14 mouse cellular contexts compared by ENCODE assay signal in the genomic region with DNA sequence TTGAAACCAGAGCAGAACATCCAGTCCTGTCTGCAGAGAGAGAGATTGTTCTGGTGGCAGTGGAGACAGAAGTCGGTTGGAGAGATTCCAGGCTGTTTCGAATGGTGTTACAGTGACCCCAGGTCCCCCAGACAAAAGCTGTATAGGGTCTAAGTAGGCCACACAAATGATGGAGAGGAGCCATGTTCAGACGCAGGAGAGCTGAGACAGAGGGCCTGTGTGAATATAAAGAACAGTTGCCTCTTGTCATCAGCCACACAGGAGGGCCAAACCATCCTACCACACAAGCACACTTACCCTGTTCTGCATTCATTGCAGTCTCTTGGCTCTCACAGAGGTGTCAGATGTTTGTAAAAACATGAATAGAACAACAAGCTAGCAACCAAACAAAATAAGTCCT. TPM values are rescaled to one million over a fixed set of nuclear protein-coding genes. Genes with fewer than 3 reads are reported as not detected.
DNase-seq lines count a peak whose midpoint lies in the region; ATAC-seq lines count a peak whose summit lies in the region.
"Had no signal": no experiment of that assay in that cellular context is flagged by ENCODE, and none has a peak within 500 bp of the region (broad histone marks: within the 10 kb centered on the region; RNA-seq: fewer than 3 reads in every experiment).

No protein-coding gene starts in this region.

- intact Hi-C loops in left cerebral cortex, postnatal 14 days (cut with DNase I): no loop called here
- intact Hi-C loops in left cerebral cortex, postnatal 4 days (cut with DNase I): no loop called here

- DNase-seq in embryonic facial prominence, embryonic 14.5 days (ENCODE audit: low spot score): no peak
- no peak for DNase-seq in embryonic facial prominence, embryonic 10.5 days (ENCODE audit: low spot score)
- peak; percentile 8 to 53 for DNase-seq in left cerebral cortex, postnatal 14 days (ENCODE audit: low spot score in 2 of 2)
- no peak for DNase-seq in left cerebral cortex, postnatal 4 days
- DNase-seq in right cerebral cortex, postnatal 10 days (ENCODE audit: low spot score in 2 of 2): peak; percentile 31
- no peak for DNase-seq in right cerebral cortex, adult 2 months (ENCODE audit: low spot score in 2 of 2)
- no peak for DNase-seq in thymus, postnatal 36 days
- DNase-seq: adrenal gland, postnatal 25 days; gastrocnemius, adult 2 months; thymus, adult 2 months had no signal

- H3K36me3 ChIP-seq in embryonic facial prominence, embryonic 14.5 days (ENCODE audit: control insufficient read depth, insufficient read depth, low read length): no peaks in the 10 kb centered on the region
- H3K36me3 ChIP-seq in embryonic facial prominence, embryonic 10.5 days (replicated peaks): no peaks in the 10 kb centered on the region

- H3K9ac ChIP-seq in embryonic facial prominence, embryonic 14.5 days (ENCODE audit: low read depth, low read length): no peak overlapping the region

- 51% methylated on average over 3 of the region's 3 CpGs for WGBS in embryonic facial prominence, embryonic 14.5 days
- WGBS in embryonic facial prominence, embryonic 10.5 days: 54% methylated on average over 3 of the region's 3 CpGs

- H3K27me3 ChIP-seq in embryonic facial prominence, embryonic 14.5 days (replicated peaks; ENCODE audit: control insufficient read depth, insufficient read depth, low read length): no peaks in the 10 kb centered on the region
- H3K27me3 ChIP-seq in embryonic facial prominence, embryonic 10.5 days (replicated peaks; ENCODE audit: low read depth, poor library complexity, severe bottlenecking): no peaks in the 10 kb centered on the region

- no peak overlapping the region for H3K4me2 ChIP-seq in embryonic facial prominence, embryonic 14.5 days (ENCODE audit: low read depth, low read length)

- ATAC-seq in embryonic facial prominence, embryonic 14.5 days (ENCODE audit: low read depth): 0 out of 2 replicates have a peak, but pooled peaks have one; percentile 15
- ATAC-seq in activated CD4-positive, CD25-positive, alpha-beta regulatory T cell, adult 4 months: no peak

- H3K9me3 ChIP-seq in embryonic facial prominence, embryonic 14.5 days (ENCODE audit: control insufficient read depth, low read length): no peaks in the 10 kb centered on the region; the same call in 1 of the 2 replicates
- peaks cover 10% of the 10 kb centered on the region; the same call in 1 of the 2 replicates for H3K9me3 ChIP-seq in embryonic facial prominence, embryonic 10.5 days

- H3K27ac ChIP-seq in embryonic facial prominence, embryonic 14.5 days (replicated peaks; ENCODE audit: low read depth, low read length): no peak overlapping the region
- no peak overlapping the region; the same call in 1 of the 2 replicates for H3K27ac ChIP-seq in embryonic facial prominence, embryonic 10.5 days (replicated peaks)
- H3K27ac ChIP-seq: gastrocnemius, adult 2 months had no signal

- H3K4me1 ChIP-seq in embryonic facial prominence, embryonic 14.5 days (ENCODE audit: control insufficient read depth, insufficient read depth, low read length): no peaks in the 10 kb centered on the region
- no peaks in the 10 kb centered on the region for H3K4me1 ChIP-seq in embryonic facial prominence, embryonic 10.5 days

- H3K4me3 ChIP-seq in embryonic facial prominence, embryonic 14.5 days (ENCODE audit: low read depth, low read length): no peak overlapping the region
- no peak overlapping the region for H3K4me3 ChIP-seq in embryonic facial prominence, embryonic 10.5 days
- H3K4me3 ChIP-seq: erythroblast, embryonic 14.5 days; gastrocnemius, adult 2 months had no signal

RNA-seq across cellular contexts. Expression of a gene that starts 37.4 kb away (rescaled TPM):
- 2.1 and 2.3 TPM in 2 replicates for polyA plus RNA-seq in embryonic facial prominence, embryonic 14.5 days (2014; fragmentation: Nextera tagmentation; extraction: Ambion mirVana)
- 2.7 and 3.5 TPM in 2 replicates for polyA plus RNA-seq in embryonic facial prominence, embryonic 10.5 days (2016; fragmentation: Nextera tagmentation; extraction: Ambion mirVana)
- 1 to 10 TPM; 1.4 to 2.2 TPM for total RNA-seq in left cerebral cortex, postnatal 14 days (2021)
- 1 to 10 TPM; 1.6 to 2.3 TPM for total RNA-seq in left cerebral cortex, postnatal 4 days (2021)
- polyA plus RNA-seq in activated CD4-positive, CD25-positive, alpha-beta regulatory T cell, adult 4 months (2017; shearing (Covaris generic)): not detected
- total RNA-seq: gastrocnemius, adult 2 months; liver, adult 2 months; megakaryocyte progenitor cell, adult 5-6 weeks had no signal
- polyA plus RNA-seq: erythroblast, embryonic 14.5 days; liver, adult 2 months had no signal

Comparison
In these comparisons a context has a peak if more than half of its experiments do, and no peak if none do; other contexts are left out.
1. DNase-seq: peak in left cerebral cortex, postnatal 14 days (2 of 2) and right cerebral cortex, postnatal 10 days (2 of 2); none in embryonic facial prominence, embryonic 14.5 days (single experiment), embryonic facial prominence, embryonic 10.5 days (single experiment), left cerebral cortex, postnatal 4 days (single experiment), right cerebral cortex, adult 2 months (0 of 2) and thymus, postnatal 36 days (0 of 2).